ENCODE assay signal across 14 mouse cellular contexts in the genomic region with DNA sequence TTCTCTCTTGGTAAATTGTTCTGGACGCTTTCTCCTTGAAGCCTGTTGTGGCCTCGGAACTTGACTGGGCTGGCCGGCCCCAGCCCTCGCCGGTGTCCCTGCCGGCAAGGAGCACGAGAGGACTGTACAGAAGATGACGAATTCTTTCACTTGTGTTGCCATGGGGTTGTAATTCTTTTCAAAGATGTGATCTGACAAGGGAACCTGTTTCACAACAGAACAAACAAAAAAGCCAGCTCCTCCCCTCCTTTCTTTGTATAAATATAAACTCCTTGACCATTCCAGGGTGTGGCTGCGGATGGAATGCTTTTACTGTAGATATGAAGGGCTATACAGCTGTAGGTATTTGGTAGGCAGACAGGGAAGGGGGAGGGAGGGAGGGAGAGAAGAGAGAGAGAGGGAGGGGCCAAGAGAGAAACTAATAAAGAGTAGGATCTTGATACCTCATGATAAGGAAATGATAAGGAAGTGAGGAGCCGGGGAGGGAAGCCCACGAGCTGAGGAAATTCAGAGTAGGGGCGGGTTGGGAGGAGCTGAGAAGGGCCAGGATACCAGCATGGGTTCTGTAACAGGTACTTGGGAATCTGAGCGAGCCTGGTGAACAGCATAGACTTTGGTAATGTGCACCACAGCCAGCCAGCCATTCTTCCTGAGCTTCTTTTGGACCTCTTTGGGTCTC. TPM values are rescaled to one million over a fixed set of nuclear protein-coding genes. Genes with fewer than 3 reads are reported as not detected.
DNase-seq lines count a peak whose midpoint lies in the region; ATAC-seq lines count a peak whose summit lies in the region.
"Had no signal": no experiment of that assay in that cellular context is flagged by ENCODE, and none has a peak within 500 bp of the region (broad histone marks: within the 10 kb centered on the region; RNA-seq: fewer than 3 reads in every experiment).

No protein-coding gene starts in this region.

- H3K4me3 ChIP-seq in kidney, embryonic 15.5 days (replicated peaks), result no peak overlapping the region
- H3K4me3 ChIP-seq in embryonic facial prominence, embryonic 13.5 days, result no peak overlapping the region
- no peak overlapping the region for H3K4me3 ChIP-seq in lung, embryonic 16.5 days (ENCODE audit: low read length)
- H3K4me3 ChIP-seq in stomach, embryonic 16.5 days (replicated peaks; ENCODE audit: low read length), result no peak overlapping the region
- no peak overlapping the region for H3K4me3 ChIP-seq in midbrain, embryonic 14.5 days (replicated peaks; ENCODE audit: low read depth, low read length)
- H3K4me3 ChIP-seq: gastrocnemius, adult 2 months; heart, adult 2 months; neural tube, embryonic 15.5 days had no signal

- H3K4me2 ChIP-seq in kidney, embryonic 15.5 days, result no peak overlapping the region
- no peak overlapping the region for H3K4me2 ChIP-seq in embryonic facial prominence, embryonic 13.5 days
- 0 out of 2 replicates have a peak overlapping the region, but pooled peaks have one; percentile 7 for H3K4me2 ChIP-seq in lung, embryonic 16.5 days (ENCODE audit: low read depth, low read length)
- H3K4me2 ChIP-seq in stomach, embryonic 16.5 days (ENCODE audit: low read depth, low read length), result no peak overlapping the region
- H3K4me2 ChIP-seq in midbrain, embryonic 14.5 days (ENCODE audit: low read length), result no peak overlapping the region
- H3K4me2 ChIP-seq: neural tube, embryonic 15.5 days had no signal

- H3K27me3 ChIP-seq in kidney, embryonic 15.5 days, result no peaks in the 10 kb centered on the region
- H3K27me3 ChIP-seq in embryonic facial prominence, embryonic 13.5 days, result no peaks in the 10 kb centered on the region
- no peaks in the 10 kb centered on the region for H3K27me3 ChIP-seq in lung, embryonic 16.5 days (ENCODE audit: control insufficient read depth, insufficient read depth, low read depth, low read length)
- no peaks in the 10 kb centered on the region for H3K27me3 ChIP-seq in stomach, embryonic 16.5 days (ENCODE audit: control insufficient read depth, insufficient read depth, low read length)
- no peaks in the 10 kb centered on the region for H3K27me3 ChIP-seq in midbrain, embryonic 14.5 days (ENCODE audit: control insufficient read depth, insufficient read depth, low read length)
- H3K27me3 ChIP-seq: neural tube, embryonic 15.5 days had no signal

- ATAC-seq in kidney, embryonic 15.5 days (replicated peaks; ENCODE audit: low FRiP score), result no peak
- ATAC-seq in embryonic facial prominence, embryonic 13.5 days (ENCODE audit: insufficient number of reproducible peaks, insufficient read depth, low FRiP score, low TSS enrichment, low read depth), result no peak
- ATAC-seq in lung, embryonic 16.5 days (ENCODE audit: low read depth), result peak; percentile 88
- ATAC-seq in stomach, embryonic 16.5 days (ENCODE audit: insufficient read depth, low FRiP score), result peak; percentile 85
- no peak for ATAC-seq in midbrain, embryonic 14.5 days (ENCODE audit: low FRiP score, low TSS enrichment)
- ATAC-seq: forebrain, embryonic 16.5 days had no signal

- no peak for DNase-seq in kidney, adult 9 months
- no peak for DNase-seq in midbrain, embryonic 14.5 days
- no peak for DNase-seq in right cerebral cortex, postnatal 10 days (ENCODE audit: low spot score in 2 of 2)
- no peak for DNase-seq in thymus, postnatal 25 days
- DNase-seq: gastrocnemius, adult 2 months; heart, adult 2 months; heart, postnatal 4 days; thymus, adult 2 months had no signal

- H3K9ac ChIP-seq in kidney, embryonic 15.5 days, result no peak overlapping the region
- H3K9ac ChIP-seq in embryonic facial prominence, embryonic 13.5 days, result no peak overlapping the region
- 0 out of 2 replicates have a peak overlapping the region, but pooled peaks have one; percentile 12 for H3K9ac ChIP-seq in lung, embryonic 16.5 days (ENCODE audit: low read length)
- no peak overlapping the region for H3K9ac ChIP-seq in stomach, embryonic 16.5 days (ENCODE audit: low read length)
- H3K9ac ChIP-seq in midbrain, embryonic 14.5 days (replicated peaks; ENCODE audit: low read length), result no peak overlapping the region
- H3K9ac ChIP-seq: neural tube, embryonic 15.5 days had no signal

- H3K9me3 ChIP-seq in kidney, embryonic 15.5 days (replicated peaks), result no peaks in the 10 kb centered on the region
- no peaks in the 10 kb centered on the region for H3K9me3 ChIP-seq in embryonic facial prominence, embryonic 13.5 days
- no peaks in the 10 kb centered on the region for H3K9me3 ChIP-seq in lung, embryonic 16.5 days (ENCODE audit: control insufficient read depth, low read length)
- no peaks in the 10 kb centered on the region for H3K9me3 ChIP-seq in stomach, embryonic 16.5 days (replicated peaks; ENCODE audit: control insufficient read depth, low read length)
- H3K9me3 ChIP-seq in midbrain, embryonic 14.5 days (ENCODE audit: control insufficient read depth, low read length), result no peaks in the 10 kb centered on the region
- H3K9me3 ChIP-seq: neural tube, embryonic 15.5 days had no signal

- no peaks in the 10 kb centered on the region for H3K36me3 ChIP-seq in kidney, embryonic 15.5 days
- no peaks in the 10 kb centered on the region for H3K36me3 ChIP-seq in embryonic facial prominence, embryonic 13.5 days
- H3K36me3 ChIP-seq in lung, embryonic 16.5 days (ENCODE audit: control insufficient read depth, insufficient read depth, low read length), result no peaks in the 10 kb centered on the region
- H3K36me3 ChIP-seq in stomach, embryonic 16.5 days (ENCODE audit: control insufficient read depth, insufficient read depth, low read length), result no peaks in the 10 kb centered on the region
- H3K36me3 ChIP-seq in midbrain, embryonic 14.5 days (ENCODE audit: control insufficient read depth, insufficient read depth, low read length), result no peaks in the 10 kb centered on the region
- H3K36me3 ChIP-seq: neural tube, embryonic 15.5 days had no signal

- WGBS in kidney, embryonic 15.5 days, result 67% methylated on average over 13 of the region's 13 CpGs
- WGBS in embryonic facial prominence, embryonic 13.5 days, result 70% methylated on average over 13 of the region's 13 CpGs
- 44% methylated on average over 13 of the region's 13 CpGs for WGBS in lung, embryonic 16.5 days
- 57% methylated on average over 13 of the region's 13 CpGs for WGBS in stomach, embryonic 16.5 days
- WGBS in midbrain, embryonic 14.5 days, result 86% methylated on average over 13 of the region's 13 CpGs

- peaks cover 22% of the 10 kb centered on the region for H3K4me1 ChIP-seq in kidney, embryonic 15.5 days
- peaks cover 12% of the 10 kb centered on the region for H3K4me1 ChIP-seq in embryonic facial prominence, embryonic 13.5 days
- peaks cover 8% of the 10 kb centered on the region for H3K4me1 ChIP-seq in lung, embryonic 16.5 days (replicated peaks; ENCODE audit: control insufficient read depth, insufficient read depth, low read length)
- peaks cover 9% of the 10 kb centered on the region; the same call in 1 of the 2 replicates for H3K4me1 ChIP-seq in stomach, embryonic 16.5 days (ENCODE audit: control insufficient read depth, insufficient read depth, low read length)
- H3K4me1 ChIP-seq in midbrain, embryonic 14.5 days (ENCODE audit: control insufficient read depth, insufficient read depth, low read length), result peaks cover 6% of the 10 kb centered on the region; the same call in 1 of the 2 replicates

- 0 out of 2 replicates have a peak overlapping the region, but pooled peaks have one; percentile 48 for H3K27ac ChIP-seq in kidney, embryonic 15.5 days
- peak overlapping the region; percentile 52 for H3K27ac ChIP-seq in embryonic facial prominence, embryonic 13.5 days
- H3K27ac ChIP-seq in lung, embryonic 16.5 days (ENCODE audit: low read length), result peak overlapping the region; percentile 89
- peak overlapping the region; percentile 91 for H3K27ac ChIP-seq in stomach, embryonic 16.5 days (ENCODE audit: low read length)
- no peak overlapping the region for H3K27ac ChIP-seq in midbrain, embryonic 14.5 days (replicated peaks; ENCODE audit: low read depth, low read length)
- H3K27ac ChIP-seq: gastrocnemius, adult 2 months; heart, adult 2 months; neural tube, embryonic 15.5 days had no signal

RNA-seq across cellular contexts. Expression of a gene that starts 16.1 kb away (rescaled TPM):
- 84.6 and 91.9 TPM in 2 replicates for polyA plus RNA-seq in kidney, embryonic 15.5 days (2015; fragmentation: Nextera tagmentation; extraction: Ambion mirVana)
- polyA plus RNA-seq in embryonic facial prominence, embryonic 13.5 days (2015; fragmentation: Nextera tagmentation; extraction: Ambion mirVana), result 50.1 and 54.3 TPM in 2 replicates
- 72.5 and 73.8 TPM in 2 replicates for polyA plus RNA-seq in lung, embryonic 16.5 days (2015; fragmentation: Nextera tagmentation; extraction: Ambion mirVana)
- 73.9 and 75.8 TPM in 2 replicates for polyA plus RNA-seq in stomach, embryonic 16.5 days (2015; fragmentation: Nextera tagmentation; extraction: Ambion mirVana)
- polyA plus RNA-seq in midbrain, embryonic 14.5 days (2014; fragmentation: Nextera tagmentation; extraction: Ambion mirVana), result 23.6 and 28.4 TPM in 2 replicates

RNA-seq across cellular contexts. Expression of a gene that starts 22.7 kb away (rescaled TPM):
- polyA plus RNA-seq in kidney, embryonic 15.5 days (2015; fragmentation: Nextera tagmentation; extraction: Ambion mirVana), result 2.4 and 2.6 TPM in 2 replicates
- polyA plus RNA-seq in embryonic facial prominence, embryonic 13.5 days (2015; fragmentation: Nextera tagmentation; extraction: Ambion mirVana), result 1.3 and 1.7 TPM in 2 replicates
- 1.4 and 1.7 TPM in 2 replicates for polyA plus RNA-seq in lung, embryonic 16.5 days (2015; fragmentation: Nextera tagmentation; extraction: Ambion mirVana)
- 2.2 and 3.0 TPM in 2 replicates for polyA plus RNA-seq in stomach, embryonic 16.5 days (2015; fragmentation: Nextera tagmentation; extraction: Ambion mirVana)
- 0.18 and 0.21 TPM in 2 replicates for polyA plus RNA-seq in midbrain, embryonic 14.5 days (2014; fragmentation: Nextera tagmentation; extraction: Ambion mirVana)
- polyA plus RNA-seq: forebrain, embryonic 16.5 days had no signal

RNA-seq across cellular contexts. Expression of a gene that starts 23.3 kb away (rescaled TPM):
- polyA plus RNA-seq in kidney, embryonic 15.5 days (2015; fragmentation: Nextera tagmentation; extraction: Ambion mirVana), result 166 and 172 TPM in 2 replicates
- 134 and 138 TPM in 2 replicates for polyA plus RNA-seq in embryonic facial prominence, embryonic 13.5 days (2015; fragmentation: Nextera tagmentation; extraction: Ambion mirVana)
- polyA plus RNA-seq in lung, embryonic 16.5 days (2015; fragmentation: Nextera tagmentation; extraction: Ambion mirVana), result 113 and 117 TPM in 2 replicates
- polyA plus RNA-seq in stomach, embryonic 16.5 days (2015; fragmentation: Nextera tagmentation; extraction: Ambion mirVana), result 140 and 145 TPM in 2 replicates
- polyA plus RNA-seq in midbrain, embryonic 14.5 days (2014; fragmentation: Nextera tagmentation; extraction: Ambion mirVana), result 113 and 151 TPM in 2 replicates

RNA-seq across cellular contexts. Expression of a gene that starts 40.3 kb away (rescaled TPM):
- 42.7 and 53.3 TPM in 2 replicates for polyA plus RNA-seq in kidney, embryonic 15.5 days (2015; fragmentation: Nextera tagmentation; extraction: Ambion mirVana)
- polyA plus RNA-seq in embryonic facial prominence, embryonic 13.5 days (2015; fragmentation: Nextera tagmentation; extraction: Ambion mirVana), result 59.6 and 63.6 TPM in 2 replicates
- polyA plus RNA-seq in lung, embryonic 16.5 days (2015; fragmentation: Nextera tagmentation; extraction: Ambion mirVana), result 40.3 and 44.8 TPM in 2 replicates
- polyA plus RNA-seq in stomach, embryonic 16.5 days (2015; fragmentation: Nextera tagmentation; extraction: Ambion mirVana), result 35.6 and 38.1 TPM in 2 replicates
- 48.8 and 56.9 TPM in 2 replicates for polyA plus RNA-seq in midbrain, embryonic 14.5 days (2014; fragmentation: Nextera tagmentation; extraction: Ambion mirVana)

RNA-seq across cellular contexts. Expression of a gene that starts 41.8 kb away (rescaled TPM):
- polyA plus RNA-seq in kidney, embryonic 15.5 days (2015; fragmentation: Nextera tagmentation; extraction: Ambion mirVana), result 199 and 212 TPM in 2 replicates
- 219 and 247 TPM in 2 replicates for polyA plus RNA-seq in embryonic facial prominence, embryonic 13.5 days (2015; fragmentation: Nextera tagmentation; extraction: Ambion mirVana)
- polyA plus RNA-seq in lung, embryonic 16.5 days (2015; fragmentation: Nextera tagmentation; extraction: Ambion mirVana), result 184 and 200 TPM in 2 replicates
- polyA plus RNA-seq in stomach, embryonic 16.5 days (2015; fragmentation: Nextera tagmentation; extraction: Ambion mirVana), result 152 and 171 TPM in 2 replicates
- polyA plus RNA-seq in midbrain, embryonic 14.5 days (2014; fragmentation: Nextera tagmentation; extraction: Ambion mirVana), result 268 and 318 TPM in 2 replicates

Comparison
In these comparisons a context has a peak if more than half of its experiments do, and no peak if none do; other contexts are left out.
1. ATAC-seq: peak in lung, embryonic 16.5 days (single experiment) and stomach, embryonic 16.5 days (single experiment); none in kidney, embryonic 15.5 days (single experiment), embryonic facial prominence, embryonic 13.5 days (single experiment) and midbrain, embryonic 14.5 days (single experiment).